Comparison of ENCODE assay signal across 27 mouse cellular contexts in genomic region chr19:47651160-47651480, GRCm38 (mm10). TPM values are rescaled to one million over a fixed set of nuclear protein-coding genes. Genes with fewer than 3 reads are reported as not detected.
A peak's percentile ranks its signal among the peaks of the same experiment; 100 is the strongest.
DNase-seq lines count a peak whose midpoint lies in the region; ATAC-seq and TF ChIP-seq lines count a peak whose summit lies in the region.
"Had no signal": no experiment of that assay in that cellular context is flagged by ENCODE, and none has a peak within 500 bp of the region (broad histone marks: within the 10 kb centered on the region; RNA-seq: fewer than 3 reads in every experiment).

No protein-coding gene starts in this region.

- no peak overlapping the region for H3K4me3 ChIP-seq in gastrocnemius, adult 2 months
- H3K4me3 ChIP-seq in liver, postnatal 0 days (ENCODE audit: low read depth, low read length): no peak overlapping the region
- no peak overlapping the region for H3K4me3 ChIP-seq in hindbrain, postnatal 0 days (ENCODE audit: low read length)
- no peak overlapping the region for H3K4me3 ChIP-seq in kidney, embryonic 14.5 days (ENCODE audit: low read length)
- H3K4me3 ChIP-seq: heart, embryonic 13.5 days; hindbrain, embryonic 12.5 days; hindbrain, embryonic 15.5 days had no signal

- H3K36me3 ChIP-seq in liver, postnatal 0 days (replicated peaks; ENCODE audit: insufficient read depth, low read length): 0 out of 2 replicates have a peak, but pooled peaks cover 4% of the 10 kb centered on the region
- no peaks in the 10 kb centered on the region for H3K36me3 ChIP-seq in hindbrain, postnatal 0 days (ENCODE audit: insufficient read depth, low read length)
- H3K36me3 ChIP-seq in kidney, embryonic 14.5 days (ENCODE audit: control insufficient read depth, insufficient read depth, low read length): peaks cover 17% of the 10 kb centered on the region; the same call in 1 of the 2 replicates
- H3K36me3 ChIP-seq: hindbrain, embryonic 15.5 days had no signal

- peak; percentile 18 for DNase-seq in gastrocnemius, adult 18-20 months (ENCODE audit: low spot score)
- no peak for DNase-seq in gastrocnemius, adult 2 months
- peak; percentile 11 for DNase-seq in liver, postnatal 0 days
- no peak for DNase-seq in liver
- peak; percentile 17 for DNase-seq in urinary bladder, adult 2 months (ENCODE audit: low spot score)
- no peak for DNase-seq in urinary bladder, adult 18-20 months (ENCODE audit: low spot score in 2 of 2)
- no peak for DNase-seq in hindbrain, postnatal 0 days (ENCODE audit: low spot score)
- DNase-seq: adrenal gland, postnatal 10 days; adrenal gland, postnatal 36 days; cerebellum, adult 18-20 months; cerebellum, adult 9-10 months; cerebellum, postnatal 14 days; forebrain, postnatal 0 days; gastrocnemius, postnatal 10 days; gastrocnemius, postnatal 36 days had no signal

- no peak overlapping the region for H3K4me2 ChIP-seq in liver, postnatal 0 days (ENCODE audit: low read depth, low read length)
- no peak overlapping the region for H3K4me2 ChIP-seq in hindbrain, postnatal 0 days (ENCODE audit: low read depth, low read length)
- H3K4me2 ChIP-seq in kidney, embryonic 14.5 days (replicated peaks; ENCODE audit: low read depth, low read length): no peak overlapping the region
- H3K4me2 ChIP-seq: heart, embryonic 13.5 days; hindbrain, embryonic 12.5 days; hindbrain, embryonic 15.5 days had no signal

- WGBS in liver, postnatal 0 days (ENCODE audit: insufficient replicate concordance): 67% methylated on average over 5 of the region's 5 CpGs
- WGBS in hindbrain, postnatal 0 days: 89% methylated on average over 5 of the region's 5 CpGs
- 73% methylated on average over 5 of the region's 5 CpGs for WGBS in kidney, embryonic 14.5 days

- intact Hi-C loops in gastrocnemius, adult 2 months (cut with DNase I): loop anchor here (10.0 kb wide), 1 partner anchor 144 kb away; no protein-coding TSS in a partner anchor

- H3K27me3 ChIP-seq in liver, postnatal 0 days (ENCODE audit: insufficient read depth, low read length): no peaks in the 10 kb centered on the region
- no peaks in the 10 kb centered on the region for H3K27me3 ChIP-seq in hindbrain, postnatal 0 days (ENCODE audit: insufficient read depth, low read length)
- no peaks in the 10 kb centered on the region for H3K27me3 ChIP-seq in kidney, embryonic 14.5 days (ENCODE audit: control insufficient read depth, insufficient read depth, low read length)
- H3K27me3 ChIP-seq: heart, embryonic 13.5 days; hindbrain, embryonic 12.5 days; hindbrain, embryonic 15.5 days; Patski had no signal

- no peak for TF ChIP-seq CTCF in gastrocnemius, adult 2 months (IDR thresholded peaks at IDR 0.05)
- no peak for TF ChIP-seq CTCF in liver, postnatal 0 days (IDR thresholded peaks at IDR 0.05; ENCODE audit: low read depth)
- TF ChIP-seq CTCF in hindbrain, postnatal 0 days (IDR thresholded peaks at IDR 0.05; ENCODE audit: low read depth): no peak

- no peak for TF ChIP-seq EP300 in liver, postnatal 0 days (IDR thresholded peaks at IDR 0.05; ENCODE audit: low read depth)

- H3K4me1 ChIP-seq in liver, postnatal 0 days (ENCODE audit: insufficient read depth): no peaks in the 10 kb centered on the region
- H3K4me1 ChIP-seq in hindbrain, postnatal 0 days (ENCODE audit: insufficient read depth, low read length): no peaks in the 10 kb centered on the region
- 0 out of 2 replicates have a peak, but pooled peaks cover 4% of the 10 kb centered on the region for H3K4me1 ChIP-seq in kidney, embryonic 14.5 days (ENCODE audit: control insufficient read depth, insufficient read depth, low read length)
- H3K4me1 ChIP-seq: hindbrain, embryonic 15.5 days had no signal

- H3K27ac ChIP-seq in gastrocnemius, adult 2 months: no peak overlapping the region
- H3K27ac ChIP-seq in liver, postnatal 0 days (ENCODE audit: low read depth): no peak overlapping the region
- no peak overlapping the region for H3K27ac ChIP-seq in hindbrain, postnatal 0 days
- H3K27ac ChIP-seq in kidney, embryonic 14.5 days (ENCODE audit: low read depth, low read length): no peak overlapping the region
- H3K27ac ChIP-seq: heart, embryonic 13.5 days; hindbrain, embryonic 12.5 days; hindbrain, embryonic 15.5 days had no signal

- H3K9me3 ChIP-seq in liver, postnatal 0 days (ENCODE audit: low read length): no peaks in the 10 kb centered on the region
- H3K9me3 ChIP-seq in hindbrain, postnatal 0 days (ENCODE audit: low read length): no peaks in the 10 kb centered on the region
- H3K9me3 ChIP-seq in kidney, embryonic 14.5 days (ENCODE audit: control insufficient read depth, low read length): no peaks in the 10 kb centered on the region
- H3K9me3 ChIP-seq: G1E; heart, embryonic 13.5 days; hindbrain, embryonic 12.5 days; hindbrain, embryonic 15.5 days had no signal

- H3K9ac ChIP-seq in liver, postnatal 0 days (replicated peaks): no peak overlapping the region
- no peak overlapping the region for H3K9ac ChIP-seq in hindbrain, postnatal 0 days (replicated peaks; ENCODE audit: low read length)
- H3K9ac ChIP-seq in kidney, embryonic 14.5 days (ENCODE audit: low read depth, low read length): no peak overlapping the region
- H3K9ac ChIP-seq: forebrain, postnatal 0 days; heart, embryonic 13.5 days; hindbrain, embryonic 12.5 days; hindbrain, embryonic 15.5 days had no signal

- no peak for ATAC-seq in liver, postnatal 0 days
- no peak for ATAC-seq in hindbrain, postnatal 0 days
- no peak for ATAC-seq in kidney, embryonic 14.5 days (ENCODE audit: low FRiP score, low TSS enrichment)
- ATAC-seq: forebrain, embryonic 14.5 days; forebrain, postnatal 0 days; Patski had no signal

RNA-seq across cellular contexts. Expression of gene Col17a1, which starts 40.8 kb away (rescaled TPM):
- total RNA-seq in gastrocnemius, adult 18-20 months (2021): under 1 TPM in 1 of 2 experiments, not detected in 1; 0.11 TPM
- not detected for total RNA-seq in gastrocnemius, adult 2 months (2021)
- 0.11 and 0.14 TPM in 2 replicates for polyA plus RNA-seq in liver, postnatal 0 days (2015; fragmentation: Nextera tagmentation; extraction: Ambion mirVana)
- polyA plus RNA-seq in urinary bladder, adult 2 months (2012; rRNA removed): 4.2 and 6.1 TPM in 2 replicates
- 0.47 and 0.83 TPM in 2 replicates for total RNA-seq in hindbrain, postnatal 0 days (2014; rRNA removed)
- 0.42 and 0.61 TPM in 2 replicates for polyA plus RNA-seq in hindbrain, postnatal 0 days (2015; fragmentation: Nextera tagmentation; extraction: Ambion mirVana)
- polyA plus RNA-seq in kidney, embryonic 14.5 days (2014; fragmentation: Nextera tagmentation; extraction: Ambion mirVana): 0.34 and 0.50 TPM in 2 replicates
- total RNA-seq: adrenal gland, adult 18-20 months; granulocyte monocyte progenitor cell, adult 5-6 weeks; heart, adult 8-10 months; heart, postnatal 25 days; hematopoietic stem cell, adult 5-6 weeks had no signal
- polyA plus RNA-seq: G1E had no signal

Comparison
In these comparisons a context has a peak if more than half of its experiments do, and no peak if none do; other contexts are left out.
1. DNase-seq: peak in gastrocnemius, adult 18-20 months (single experiment), liver, postnatal 0 days (single experiment) and urinary bladder, adult 2 months (single experiment); none in gastrocnemius, adult 2 months (single experiment), liver (single experiment), urinary bladder, adult 18-20 months (0 of 2) and hindbrain, postnatal 0 days (single experiment).